ENCODE assay signal across 20 mouse cellular contexts in the genomic region with DNA sequence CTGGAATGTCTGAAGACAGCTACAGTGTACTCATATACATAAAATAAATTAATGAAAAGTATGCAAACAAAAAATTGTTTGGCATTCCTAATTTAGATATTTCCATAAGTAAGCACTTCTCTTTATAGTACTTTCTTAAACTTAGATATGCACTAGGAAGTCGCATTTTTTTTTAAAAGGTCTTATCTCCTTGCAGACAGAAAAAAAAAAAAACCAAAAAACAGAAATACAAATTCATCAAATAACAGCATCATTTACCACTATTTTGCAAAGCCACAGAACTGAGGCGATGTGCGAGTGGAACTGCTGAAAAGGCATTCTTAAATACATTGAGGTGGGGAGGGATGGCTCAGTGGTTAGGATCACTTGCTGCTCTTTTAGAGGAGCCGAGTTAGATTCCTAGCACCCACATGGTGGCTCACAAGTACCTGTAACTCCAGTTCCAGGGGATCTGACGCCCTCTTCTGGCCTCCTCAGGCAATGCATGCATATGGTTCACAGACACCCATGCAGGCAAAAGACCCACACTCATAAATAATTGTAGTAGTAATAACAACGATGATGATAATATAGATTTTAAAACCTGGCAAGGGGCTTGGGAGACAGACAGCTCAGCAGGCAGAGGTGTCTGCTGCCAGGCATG. TPM values are rescaled to one million over a fixed set of nuclear protein-coding genes. Genes with fewer than 3 reads are reported as not detected.
DNase-seq lines count a peak whose midpoint lies in the region; ATAC-seq and TF ChIP-seq lines count a peak whose summit lies in the region.
"Had no signal": no experiment of that assay in that cellular context is flagged by ENCODE, and none has a peak within 500 bp of the region (broad histone marks: within the 10 kb centered on the region; RNA-seq: fewer than 3 reads in every experiment).

No protein-coding gene starts in this region.

- no peak overlapping the region for H3K27ac ChIP-seq in hindbrain, postnatal 0 days
- no peak overlapping the region for H3K27ac ChIP-seq in hindbrain, embryonic 14.5 days
- no peak overlapping the region for H3K27ac ChIP-seq in testis, adult 2 months (ENCODE audit: control insufficient read depth, insufficient read depth, low read depth, low read length)
- no peak overlapping the region for H3K27ac ChIP-seq in midbrain, embryonic 16.5 days (ENCODE audit: low read length)
- H3K27ac ChIP-seq: hindbrain, embryonic 13.5 days; limb, embryonic 12.5 days; neural tube, embryonic 13.5 days had no signal

- H3K27me3 ChIP-seq in hindbrain, postnatal 0 days (ENCODE audit: insufficient read depth, low read length) = no peaks in the 10 kb centered on the region
- H3K27me3 ChIP-seq in hindbrain, embryonic 14.5 days (ENCODE audit: control insufficient read depth, insufficient read depth, low read length) = no peaks in the 10 kb centered on the region
- H3K27me3 ChIP-seq in testis, adult 2 months (ENCODE audit: control insufficient read depth, insufficient read depth, low read length) = no peaks in the 10 kb centered on the region
- no peaks in the 10 kb centered on the region for H3K27me3 ChIP-seq in midbrain, embryonic 16.5 days (ENCODE audit: control insufficient read depth, insufficient read depth, low read depth, low read length)
- H3K27me3 ChIP-seq: hindbrain, embryonic 13.5 days; limb, embryonic 12.5 days; megakaryocyte, embryonic 14.5 days; neural tube, embryonic 13.5 days had no signal

- DNase-seq in hindbrain, postnatal 0 days (ENCODE audit: low spot score) = no peak
- no peak for DNase-seq in hindbrain, embryonic 14.5 days (ENCODE audit: low spot score)
- DNase-seq in testis, postnatal 14 days (ENCODE audit: low spot score) = no peak
- no peak for DNase-seq in brain, embryonic 14.5 days (ENCODE audit: low read depth)
- DNase-seq in urinary bladder, postnatal 4 days (ENCODE audit: low spot score in 2 of 2) = no peak
- DNase-seq: B cell, adult 2 months; cerebellum, postnatal 14 days; embryo, embryonic 11 days; gastrocnemius, postnatal 14 days; heart, postnatal 14 days; kidney, postnatal 10 days; right cerebral cortex, postnatal 14 days; thymus, postnatal 36 days had no signal

- no peak for TF ChIP-seq POLR2A in testis, adult 2 months (IDR thresholded peaks at IDR 0.05; ENCODE audit: control insufficient read depth, low read depth, low read length)
- no peak for TF ChIP-seq POLR2A in brain, embryonic 14.5 days (IDR thresholded peaks at IDR 0.05; ENCODE audit: borderline replicate concordance, extremely low read depth, insufficient read depth, insufficient read length, poor library complexity, severe bottlenecking)

- no peaks in the 10 kb centered on the region for H3K9me3 ChIP-seq in hindbrain, postnatal 0 days (ENCODE audit: low read length)
- H3K9me3 ChIP-seq in hindbrain, embryonic 14.5 days (ENCODE audit: control insufficient read depth, low read length) = no peaks in the 10 kb centered on the region
- no peaks in the 10 kb centered on the region for H3K9me3 ChIP-seq in midbrain, embryonic 16.5 days (replicated peaks; ENCODE audit: control insufficient read depth, low read length, poor library complexity, severe bottlenecking)
- H3K9me3 ChIP-seq: hindbrain, embryonic 13.5 days; limb, embryonic 12.5 days had no signal

- 91% methylated on average over 6 of the region's 6 CpGs for WGBS in hindbrain, postnatal 0 days
- WGBS in hindbrain, embryonic 14.5 days = 91% methylated on average over 6 of the region's 6 CpGs
- WGBS in midbrain, embryonic 16.5 days = 91% methylated on average over 6 of the region's 6 CpGs

- ATAC-seq in hindbrain, postnatal 0 days = no peak
- ATAC-seq in hindbrain, embryonic 14.5 days (ENCODE audit: low FRiP score) = no peak
- ATAC-seq in midbrain, embryonic 16.5 days = no peak
- ATAC-seq: intestine, postnatal 0 days had no signal

- no peaks in the 10 kb centered on the region for H3K4me1 ChIP-seq in hindbrain, postnatal 0 days (ENCODE audit: insufficient read depth, low read length)
- H3K4me1 ChIP-seq in hindbrain, embryonic 14.5 days (replicated peaks; ENCODE audit: control insufficient read depth, insufficient read depth, low read length) = no peaks in the 10 kb centered on the region
- H3K4me1 ChIP-seq in testis, adult 2 months (ENCODE audit: control insufficient read depth, insufficient read depth, low read length) = peaks cover 20% of the 10 kb centered on the region
- H3K4me1 ChIP-seq in midbrain, embryonic 16.5 days (ENCODE audit: control insufficient read depth, insufficient read depth, low read length) = no peaks in the 10 kb centered on the region

- H3K36me3 ChIP-seq in hindbrain, postnatal 0 days (ENCODE audit: insufficient read depth, low read length) = 0 out of 2 replicates have a peak, but pooled peaks cover 5% of the 10 kb centered on the region
- peaks cover 7% of the 10 kb centered on the region; the same call in 1 of the 2 replicates for H3K36me3 ChIP-seq in hindbrain, embryonic 14.5 days (replicated peaks; ENCODE audit: control insufficient read depth, insufficient read depth)
- H3K36me3 ChIP-seq in testis, adult 2 months (ENCODE audit: control insufficient read depth, insufficient read depth, low read length) = no peaks in the 10 kb centered on the region
- no peaks in the 10 kb centered on the region for H3K36me3 ChIP-seq in midbrain, embryonic 16.5 days (ENCODE audit: control insufficient read depth, insufficient read depth, low read length)

- no peak overlapping the region for H3K4me3 ChIP-seq in hindbrain, postnatal 0 days (ENCODE audit: low read length)
- no peak overlapping the region for H3K4me3 ChIP-seq in hindbrain, embryonic 14.5 days (replicated peaks; ENCODE audit: low read length)
- H3K4me3 ChIP-seq in testis, adult 2 months (ENCODE audit: control insufficient read depth, low read depth, low read length) = no peak overlapping the region
- no peak overlapping the region for H3K4me3 ChIP-seq in midbrain, embryonic 16.5 days (ENCODE audit: low read depth, low read length)
- H3K4me3 ChIP-seq: hindbrain, embryonic 13.5 days; limb, embryonic 12.5 days; neural tube, embryonic 13.5 days had no signal

- H3K9ac ChIP-seq in hindbrain, postnatal 0 days (replicated peaks; ENCODE audit: low read length) = no peak overlapping the region
- H3K9ac ChIP-seq in hindbrain, embryonic 14.5 days = no peak overlapping the region
- no peak overlapping the region for H3K9ac ChIP-seq in midbrain, embryonic 16.5 days (ENCODE audit: low read depth, low read length)
- H3K9ac ChIP-seq: hindbrain, embryonic 13.5 days; limb, embryonic 12.5 days; neural tube, embryonic 13.5 days had no signal

- H3K4me2 ChIP-seq in hindbrain, postnatal 0 days (ENCODE audit: low read depth, low read length) = no peak overlapping the region
- H3K4me2 ChIP-seq in hindbrain, embryonic 14.5 days (replicated peaks) = no peak overlapping the region
- H3K4me2 ChIP-seq in midbrain, embryonic 16.5 days (ENCODE audit: low read length) = no peak overlapping the region
- H3K4me2 ChIP-seq: hindbrain, embryonic 13.5 days; limb, embryonic 12.5 days; neural tube, embryonic 13.5 days had no signal

- 0 out of 2 replicates have a peak, but pooled peaks have one; percentile 6 for TF ChIP-seq CTCF in hindbrain, postnatal 0 days (IDR thresholded peaks at IDR 0.05; ENCODE audit: low read depth)
- TF ChIP-seq CTCF in testis, adult 2 months (IDR thresholded peaks at IDR 0.05; ENCODE audit: control insufficient read depth, insufficient read depth, insufficient replicate concordance, low read depth, low read length) = peak; percentile 42; the same call in 1 of the 2 replicates
- peak; percentile 12; the same call in 1 of the 2 replicates for TF ChIP-seq CTCF in brain, embryonic 14.5 days (IDR thresholded peaks at IDR 0.05; ENCODE audit: borderline replicate concordance, extremely low read depth, insufficient read depth, insufficient read length)

RNA-seq across cellular contexts. Expression of a gene that starts 7.6 kb away (rescaled TPM):
- total RNA-seq in hindbrain, postnatal 0 days (2014; rRNA removed) = 16.1 and 17.7 TPM in 2 replicates
- polyA plus RNA-seq in hindbrain, postnatal 0 days (2015; fragmentation: Nextera tagmentation; extraction: Ambion mirVana) = 29.6 and 29.8 TPM in 2 replicates
- polyA plus RNA-seq in hindbrain, embryonic 14.5 days (2014; fragmentation: Nextera tagmentation; extraction: Ambion mirVana) = 27.4 and 30.9 TPM in 2 replicates
- 8.1 and 8.7 TPM in 2 replicates for polyA plus RNA-seq in testis, adult 2 months (2012; rRNA removed)
- 39.4 and 46.2 TPM in 2 replicates for polyA plus RNA-seq in brain, embryonic 14.5 days (2012; rRNA removed)
- polyA plus RNA-seq in midbrain, embryonic 16.5 days (2015; fragmentation: Nextera tagmentation; extraction: Ambion mirVana) = 38.4 and 46.0 TPM in 2 replicates

RNA-seq across cellular contexts. Expression of a gene that starts 46.6 kb away (rescaled TPM):
- 132 and 143 TPM in 2 replicates for total RNA-seq in hindbrain, postnatal 0 days (2014; rRNA removed)
- 265 and 271 TPM in 2 replicates for polyA plus RNA-seq in hindbrain, postnatal 0 days (2015; fragmentation: Nextera tagmentation; extraction: Ambion mirVana)
- polyA plus RNA-seq in hindbrain, embryonic 14.5 days (2014; fragmentation: Nextera tagmentation; extraction: Ambion mirVana) = 377 and 384 TPM in 2 replicates
- polyA plus RNA-seq in testis, adult 2 months (2012; rRNA removed) = 16.6 and 20.9 TPM in 2 replicates
- 117 and 172 TPM in 2 replicates for polyA plus RNA-seq in brain, embryonic 14.5 days (2012; rRNA removed)
- 376 and 385 TPM in 2 replicates for polyA plus RNA-seq in midbrain, embryonic 16.5 days (2015; fragmentation: Nextera tagmentation; extraction: Ambion mirVana)
